Mouse (Mus musculus): Measurements from ENCODE around the gene Lemd1.
A peak's percentile ranks its signal among the peaks of the same experiment; 100 is the strongest.

Lemd1 gene

DNA sequence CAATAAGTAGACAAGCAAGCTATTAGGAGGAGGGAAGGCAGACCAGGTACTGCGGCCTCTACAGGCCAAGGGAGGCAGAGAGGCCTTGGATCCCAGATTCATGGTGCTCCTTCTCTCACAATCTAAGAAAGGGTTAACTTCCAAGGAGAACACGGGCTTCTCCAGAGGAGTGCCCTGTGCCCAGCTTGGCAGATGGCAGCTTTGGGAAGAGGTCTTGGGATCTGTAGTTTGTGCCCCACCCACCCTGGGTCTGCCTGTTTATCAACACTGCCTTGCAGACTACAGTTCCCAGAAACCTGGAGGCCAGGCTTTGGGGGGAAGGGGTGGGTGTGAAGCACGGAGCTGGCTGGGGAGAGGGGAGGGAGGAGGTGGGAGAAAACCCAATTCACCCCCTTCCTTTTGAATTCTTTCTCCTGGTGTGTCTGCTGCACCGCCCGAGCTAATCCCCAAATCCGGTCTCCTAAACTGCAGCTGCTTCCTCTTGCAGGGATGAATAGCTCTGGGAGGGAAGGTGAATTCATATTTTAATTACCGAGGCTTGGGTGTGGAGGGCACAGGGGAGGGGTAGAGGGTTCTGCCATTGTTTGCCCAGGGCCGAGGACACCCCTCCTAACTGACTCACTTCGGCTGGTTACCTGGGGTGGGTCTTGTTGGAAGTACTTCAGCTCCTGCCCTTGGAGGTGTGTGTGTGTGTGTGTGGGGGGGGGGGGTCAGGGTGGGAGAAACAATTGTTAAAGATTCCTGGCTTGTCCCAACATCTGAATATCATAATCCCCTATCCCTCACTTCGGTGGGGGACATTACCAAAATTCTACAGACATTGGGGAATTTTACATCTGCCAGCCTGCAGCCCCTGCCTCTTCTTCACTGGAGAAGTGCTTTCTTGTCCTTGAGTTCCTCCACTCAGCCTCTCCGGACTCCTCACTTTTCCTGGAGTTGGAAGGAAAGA, 9.6 kb downstream of the Lemd1 start:
- no peak for DNase-seq (ENCODE audit: low spot score in 2 of 2)

DNA sequence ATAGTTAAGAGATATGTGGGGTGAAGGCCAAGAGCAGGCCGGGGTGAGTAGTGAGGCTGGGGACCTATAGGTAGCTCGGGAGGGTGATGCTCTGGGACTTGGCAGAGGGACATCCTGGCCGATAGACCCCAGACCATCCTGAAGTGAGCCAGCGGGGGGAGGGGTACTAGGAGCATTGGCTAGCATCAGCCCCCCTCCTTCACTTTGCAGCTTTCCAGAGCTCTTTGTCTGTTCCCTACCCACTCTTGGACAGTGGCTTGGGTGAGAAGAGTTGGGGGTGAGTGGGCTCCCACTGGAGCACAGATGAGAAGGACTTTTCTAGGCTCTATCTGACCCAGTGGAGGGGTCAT, 10.3 kb downstream of the Lemd1 start:
- no peak for DNase-seq (ENCODE audit: low spot score in 2 of 2)

DNA sequence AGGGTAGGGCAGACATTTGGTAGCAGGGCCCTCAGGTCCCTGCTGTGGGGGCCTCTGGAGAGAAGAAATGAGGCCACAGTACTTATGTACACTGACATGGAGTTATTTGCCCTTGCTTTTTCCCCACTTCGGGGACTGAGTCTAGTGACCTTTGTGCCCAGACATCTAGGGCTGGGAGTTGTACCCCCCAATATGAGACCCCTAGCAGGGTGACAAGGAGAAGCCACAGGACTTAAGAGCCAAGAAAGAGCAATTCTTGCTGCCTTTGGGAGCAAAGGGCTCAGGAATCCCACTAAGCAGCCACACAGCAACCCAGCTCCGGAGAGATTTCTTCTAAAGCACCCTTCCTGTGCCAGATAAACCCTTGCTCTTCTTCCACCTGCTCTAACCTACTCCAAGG, 10.7 kb downstream of the Lemd1 start:
- no peak for DNase-seq (ENCODE audit: low spot score in 2 of 2)

DNA sequence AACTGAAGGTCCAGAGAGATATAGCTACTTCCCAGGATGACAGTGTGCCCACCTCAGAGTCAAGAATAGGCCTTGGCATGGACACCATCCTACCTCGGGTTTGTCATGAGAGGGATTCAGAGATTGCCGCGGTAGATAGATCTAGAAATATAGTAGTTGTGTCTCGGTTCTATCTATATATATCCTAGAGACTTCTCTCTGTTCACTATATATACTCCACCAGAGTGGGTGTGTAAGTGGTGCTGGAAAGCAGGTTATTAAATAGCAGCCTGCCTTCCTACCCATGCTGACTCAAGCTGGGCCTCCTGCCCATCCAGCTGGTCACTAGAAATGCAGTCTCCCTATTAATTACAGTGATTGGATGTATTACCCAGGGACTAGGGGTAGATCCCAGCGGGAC, 11.5 kb downstream of the Lemd1 start:
- DNase-seq (ENCODE audit: low spot score in 2 of 2): no peak

DNA sequence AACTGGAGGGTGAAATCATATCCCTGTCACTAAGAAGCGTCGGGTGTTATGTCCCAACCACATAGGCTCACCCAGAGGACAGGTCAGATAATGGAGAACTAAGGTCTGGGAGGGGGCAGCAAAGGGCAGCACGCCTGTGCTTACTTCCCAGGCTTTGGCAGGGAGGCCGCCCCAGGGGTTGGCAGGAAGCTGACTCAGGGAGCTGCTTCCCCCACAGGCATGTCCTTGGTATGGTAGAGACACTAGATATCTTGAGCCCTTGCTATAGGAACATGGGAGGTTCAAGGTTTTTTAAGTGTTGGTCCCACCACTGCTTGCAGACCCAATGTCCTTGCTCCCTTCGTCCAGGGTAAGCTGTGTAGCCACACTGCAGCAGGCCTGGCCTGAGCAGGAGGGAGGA, 14.7 kb downstream of the Lemd1 start:
- no peak for DNase-seq (ENCODE audit: low spot score in 2 of 2)

DNA sequence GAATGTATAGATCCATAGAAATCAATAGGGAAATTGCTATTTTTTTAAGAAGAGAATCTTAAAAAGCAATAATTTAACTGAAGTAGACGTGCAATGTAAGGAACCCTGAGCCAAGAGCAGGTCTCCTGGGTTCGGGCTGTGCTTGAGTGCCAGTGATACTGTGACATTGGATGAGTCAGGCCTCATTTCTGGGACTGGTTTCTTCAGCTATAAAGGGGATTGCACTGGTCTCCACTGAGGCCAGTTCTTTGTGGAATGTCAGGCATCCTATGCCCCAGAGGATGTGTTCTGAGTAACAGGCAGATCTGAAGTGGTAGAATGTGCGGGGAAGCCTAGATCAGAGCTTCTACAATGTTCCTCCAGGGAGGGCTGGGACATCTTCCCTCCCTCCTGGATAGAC, 15.6 kb downstream of the Lemd1 start:
- DNase-seq (ENCODE audit: low spot score in 2 of 2): no peak

DNA sequence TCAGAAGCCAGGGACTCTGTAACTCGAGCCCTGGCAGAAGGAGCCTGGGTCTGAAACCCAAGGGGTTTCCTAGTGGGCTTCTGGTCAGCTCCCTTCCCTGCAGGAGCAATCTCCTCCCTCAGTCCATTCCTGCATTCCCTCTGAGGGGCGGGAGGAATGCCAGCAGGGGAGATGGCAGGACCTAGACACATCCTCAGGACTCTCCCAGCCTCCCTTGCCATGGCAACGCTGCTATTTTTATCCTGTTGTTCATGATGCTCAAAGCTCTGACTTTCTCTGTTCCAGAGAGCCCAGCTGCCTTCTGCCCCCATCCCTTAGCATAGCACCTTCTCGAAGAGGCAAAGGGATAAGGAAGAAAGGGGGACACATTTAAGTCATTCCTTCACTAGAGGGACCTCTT, 16.9 kb downstream of the Lemd1 start:
- no peak for DNase-seq (ENCODE audit: low spot score in 2 of 2)

DNA sequence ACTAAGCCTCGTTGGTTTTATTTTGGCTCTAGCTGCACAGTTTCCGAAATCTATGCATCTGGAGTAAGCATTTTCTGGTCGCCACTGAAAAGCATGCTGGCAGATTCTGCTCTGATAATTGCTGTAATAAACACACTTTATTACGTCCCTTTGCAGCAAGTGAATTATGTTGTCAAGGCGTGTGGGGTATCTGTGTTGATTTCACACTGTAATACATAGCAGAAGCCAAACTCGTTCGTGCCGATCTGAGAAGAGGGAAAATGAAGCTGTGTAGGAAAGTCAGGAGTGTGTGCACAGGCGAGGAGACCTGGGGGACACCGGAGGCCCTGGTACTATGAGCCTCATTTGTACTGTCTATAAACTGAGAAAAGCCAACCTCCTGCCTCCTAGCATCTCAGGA, 18.2 kb downstream of the Lemd1 start:
- DNase-seq (ENCODE audit: low spot score in 2 of 2): no peak

DNA sequence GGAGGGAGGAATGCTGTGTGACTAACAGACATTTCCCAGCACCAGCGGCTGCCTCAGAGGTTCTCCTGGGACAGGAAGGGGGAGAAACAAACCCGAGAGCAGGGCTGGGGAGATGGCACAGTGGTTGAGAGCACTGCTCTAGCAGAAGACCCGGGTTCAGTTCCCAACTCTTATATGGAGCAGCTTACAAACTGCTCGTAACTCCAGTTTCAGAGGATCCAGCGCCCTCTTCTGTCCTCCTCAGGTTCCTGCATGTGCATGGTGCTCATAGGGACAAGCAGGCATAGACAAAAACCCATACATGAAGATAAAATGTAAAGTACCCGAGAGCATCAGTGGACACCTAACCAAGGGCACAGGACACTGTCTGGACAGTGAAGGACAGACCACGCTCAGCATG, 19.7 kb downstream of the Lemd1 start:
- no peak for DNase-seq (ENCODE audit: low spot score in 2 of 2)

DNA sequence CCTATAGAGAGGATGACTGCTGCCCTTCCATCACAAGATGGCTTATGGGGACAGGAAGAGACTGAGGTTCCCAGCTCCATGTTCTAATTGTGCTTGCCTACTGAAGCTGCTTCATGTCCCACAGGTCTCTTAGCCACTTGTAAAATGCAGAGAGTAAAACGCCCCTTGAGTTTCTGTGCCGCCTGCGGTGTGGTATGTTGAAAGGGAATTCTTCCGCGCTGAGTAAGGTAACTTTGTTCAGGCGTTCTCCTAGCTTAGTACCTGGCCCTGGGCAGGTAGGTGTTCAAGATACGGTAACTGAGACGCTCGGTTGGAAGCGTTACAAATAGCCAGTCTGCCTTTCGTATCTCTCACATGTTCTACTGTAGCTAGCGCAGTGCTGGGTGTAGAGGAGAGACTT, 20.4 kb downstream of the Lemd1 start:
- DNase-seq (ENCODE audit: low spot score in 2 of 2): no peak

DNA sequence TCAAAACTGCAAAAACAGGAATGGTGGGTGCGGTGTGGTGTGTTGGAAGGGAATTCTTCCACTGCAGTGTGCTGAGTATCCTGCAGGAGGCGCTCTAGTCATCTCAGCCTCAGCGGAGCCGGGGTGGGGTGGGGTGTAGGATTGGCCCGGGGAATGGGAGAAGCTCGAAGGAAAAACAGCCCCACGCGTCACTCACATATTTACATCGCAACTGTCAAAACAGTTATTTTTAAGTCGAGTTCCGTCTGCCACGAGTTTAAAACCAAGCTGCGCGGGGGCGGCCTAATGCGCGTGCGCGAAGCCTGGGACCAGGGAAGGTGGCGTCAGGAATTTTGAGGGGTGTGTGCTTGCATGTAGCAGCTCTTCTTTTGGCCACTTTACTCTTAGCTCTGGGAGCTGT, 21.0 kb downstream of the Lemd1 start:
- DNase-seq (ENCODE audit: low spot score in 2 of 2): peak in 1 of 2 experiments; percentile 43

DNA sequence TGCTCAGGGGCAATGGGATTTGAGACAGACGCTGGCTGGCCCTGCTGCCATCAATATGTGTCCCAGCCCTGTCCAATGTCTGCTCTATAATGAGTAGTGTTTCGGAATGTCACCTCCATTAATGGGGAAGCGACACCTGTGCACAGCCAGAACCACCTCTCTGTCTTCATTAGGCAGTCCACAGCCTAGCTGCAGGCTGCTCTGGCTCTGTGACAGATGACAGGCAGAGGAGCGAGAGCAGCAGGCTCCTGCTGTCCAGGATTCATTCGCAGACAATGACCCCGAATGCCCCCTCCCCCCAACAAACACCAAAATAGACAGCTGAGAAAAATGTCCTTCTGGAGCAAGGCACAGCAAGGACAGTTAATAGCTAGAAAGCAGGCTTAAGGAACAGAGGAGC, 21.8 kb downstream of the Lemd1 start:
- DNase-seq (ENCODE audit: low spot score in 2 of 2): no peak

DNA sequence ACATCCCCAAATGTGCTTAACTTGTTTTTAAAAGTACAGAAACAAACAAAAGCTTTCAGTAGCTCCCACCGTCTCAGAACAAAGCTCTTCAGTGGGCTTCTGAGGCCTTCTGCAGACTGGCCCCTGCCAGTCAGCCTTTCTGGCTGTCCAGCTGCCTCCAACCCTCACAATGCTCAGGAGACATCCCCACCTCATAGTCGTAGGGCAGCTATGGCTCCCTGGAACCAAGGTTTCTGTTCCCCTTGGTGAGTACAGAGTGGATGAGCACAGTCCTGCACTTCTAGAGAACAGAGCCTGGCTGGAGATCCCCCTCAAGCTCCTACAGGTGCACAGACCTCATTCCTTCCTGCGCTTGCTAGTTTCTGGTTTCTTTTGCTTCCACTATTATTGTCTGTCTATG, 25.0 kb downstream of the Lemd1 start:
- DNase-seq (ENCODE audit: low spot score in 2 of 2): no peak

DNA sequence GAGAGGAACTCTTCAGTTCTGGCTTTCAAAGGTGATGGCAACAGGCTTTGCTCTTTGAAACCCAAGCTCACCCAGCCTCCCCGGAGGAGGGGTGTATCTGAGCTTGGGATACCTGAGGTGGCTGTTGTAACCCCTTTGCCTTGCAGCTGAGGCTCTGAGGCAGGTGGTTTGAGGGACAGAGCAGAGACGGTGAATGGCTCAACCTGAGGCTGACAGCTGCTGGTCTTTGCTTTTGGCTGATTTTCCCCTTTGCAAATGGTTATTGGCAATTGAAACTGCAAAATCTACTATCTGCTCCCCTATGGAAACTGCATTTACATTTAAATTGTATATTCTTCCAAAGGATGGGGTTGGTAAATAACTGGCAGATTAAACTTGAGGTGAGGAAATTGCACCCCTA, 30.4 kb downstream of the Lemd1 start:
- no peak for DNase-seq (ENCODE audit: low spot score in 2 of 2)

DNA sequence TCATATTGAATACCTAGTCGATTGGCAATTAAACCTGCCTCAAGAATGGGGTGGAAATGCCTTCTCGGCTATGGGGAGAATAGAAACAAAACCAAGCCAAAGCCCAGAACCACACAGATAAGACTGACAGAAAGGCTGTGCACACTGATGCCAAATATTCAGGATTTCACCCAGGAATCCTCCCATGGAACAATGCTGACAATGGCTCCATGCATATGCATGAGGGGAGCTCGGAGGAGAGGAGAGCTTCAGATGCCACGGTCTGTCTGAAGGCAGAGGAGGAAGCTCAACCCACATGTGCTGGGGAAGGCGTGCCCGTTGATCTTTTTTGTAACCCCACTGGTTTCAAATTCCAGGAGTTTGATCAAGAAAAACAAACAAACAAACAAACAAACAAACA, 30.9 kb downstream of the Lemd1 start:
- DNase-seq (ENCODE audit: low spot score in 2 of 2): no peak

DNA sequence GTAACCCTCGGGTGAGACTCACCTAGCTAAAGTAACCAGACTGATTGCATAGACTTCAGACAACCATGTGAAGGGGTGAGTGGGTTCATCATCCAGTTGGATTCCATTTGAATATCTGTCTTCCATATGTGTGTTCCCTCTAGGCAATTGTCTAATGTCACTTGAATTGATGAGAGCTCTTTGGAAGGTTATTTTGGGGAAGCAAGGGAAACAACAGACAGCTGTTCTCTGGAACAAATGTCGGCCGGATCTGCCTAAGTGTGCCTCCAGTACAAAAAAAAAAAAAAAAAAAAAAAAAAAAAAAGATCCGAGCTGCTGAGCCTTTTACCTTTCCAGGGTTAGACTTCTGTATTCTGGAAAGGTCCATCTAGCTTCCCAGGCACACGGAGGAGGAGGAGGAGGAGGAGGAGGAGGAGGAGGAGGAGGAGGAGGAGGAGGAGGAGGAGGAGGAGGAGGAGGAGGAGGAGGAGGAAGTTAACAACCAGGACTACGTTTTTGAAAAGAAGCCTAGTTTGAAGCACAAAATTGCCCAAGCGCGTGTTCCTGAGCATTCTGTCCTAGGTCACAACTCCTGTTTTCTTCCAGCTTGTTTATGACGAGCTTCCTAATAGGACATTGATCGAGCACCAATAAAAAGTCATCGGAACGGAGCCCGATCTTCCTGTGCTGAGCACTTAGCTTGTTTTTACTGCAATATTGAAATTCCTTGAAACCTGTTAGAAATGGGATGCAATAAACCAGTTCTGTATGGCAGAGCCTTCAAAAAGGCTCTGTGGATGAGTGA, 35.3 kb downstream of the Lemd1 start:
- DNase-seq (ENCODE audit: low spot score in 2 of 2): no peak

DNA sequence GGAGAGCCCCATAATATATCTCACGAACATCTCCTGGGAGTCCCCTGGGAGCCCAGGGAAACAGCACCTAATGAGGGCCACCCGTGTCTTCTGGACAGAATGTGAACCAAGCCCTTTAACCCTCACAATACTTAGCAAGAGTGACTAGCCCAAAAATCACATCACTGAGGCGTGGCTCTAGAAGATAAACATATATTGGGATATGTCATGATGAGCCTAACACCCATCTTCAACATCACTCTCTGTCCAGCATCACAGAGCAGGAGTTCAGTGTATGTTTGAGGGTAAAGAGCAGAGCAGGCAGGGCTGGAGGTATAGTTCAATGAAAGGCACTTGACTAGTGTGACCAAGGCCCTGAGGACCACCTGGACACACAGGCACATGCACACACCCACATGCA, 38.4 kb downstream of the Lemd1 start, which contains the start of gene Gm10188:
Gene Gm10188 (minus strand): TSS at position 101 of the 400 bp plus-strand sequence.
- no peak for DNase-seq (ENCODE audit: low spot score in 2 of 2)

DNA sequence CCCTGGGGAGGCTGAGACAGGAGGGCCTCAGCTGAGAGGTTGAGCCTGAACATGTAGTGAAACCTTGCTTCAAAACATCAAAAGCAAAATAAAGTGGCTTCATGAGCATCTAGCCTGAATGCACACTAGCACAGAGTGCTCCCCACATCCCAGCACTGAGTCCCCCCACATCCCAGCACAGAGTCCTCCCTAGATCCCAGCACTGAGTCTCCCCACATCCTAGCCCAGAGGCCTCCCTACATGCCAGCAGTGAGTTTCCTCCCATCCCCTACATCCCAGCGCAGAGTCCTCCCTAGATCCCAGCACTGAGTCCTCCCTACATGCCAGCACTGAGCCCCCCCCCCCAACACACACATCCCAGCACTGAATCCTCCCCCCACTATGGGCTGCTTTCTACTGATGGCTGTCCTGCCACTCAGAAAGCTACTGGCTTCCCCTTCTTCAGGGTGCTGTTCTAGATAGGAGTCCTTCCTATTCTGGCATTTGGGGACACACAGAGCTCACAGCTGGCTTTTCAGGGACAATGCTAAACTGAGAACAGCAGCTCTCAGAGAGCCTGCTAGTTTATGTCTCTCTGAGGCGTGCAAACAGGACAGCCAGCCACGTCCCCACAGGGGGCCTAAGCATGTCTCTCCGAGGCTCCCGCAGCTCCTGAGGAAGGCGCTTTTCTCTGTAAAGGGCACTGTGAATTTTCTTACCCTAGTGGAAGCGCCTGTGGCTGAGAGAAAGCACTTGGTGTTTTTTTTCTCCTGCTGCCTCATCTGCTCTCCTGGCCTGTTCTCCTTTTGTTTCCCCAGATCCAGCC, 40.4 kb downstream of the Lemd1 start:
- no peak for DNase-seq (ENCODE audit: low spot score in 2 of 2)

DNA sequence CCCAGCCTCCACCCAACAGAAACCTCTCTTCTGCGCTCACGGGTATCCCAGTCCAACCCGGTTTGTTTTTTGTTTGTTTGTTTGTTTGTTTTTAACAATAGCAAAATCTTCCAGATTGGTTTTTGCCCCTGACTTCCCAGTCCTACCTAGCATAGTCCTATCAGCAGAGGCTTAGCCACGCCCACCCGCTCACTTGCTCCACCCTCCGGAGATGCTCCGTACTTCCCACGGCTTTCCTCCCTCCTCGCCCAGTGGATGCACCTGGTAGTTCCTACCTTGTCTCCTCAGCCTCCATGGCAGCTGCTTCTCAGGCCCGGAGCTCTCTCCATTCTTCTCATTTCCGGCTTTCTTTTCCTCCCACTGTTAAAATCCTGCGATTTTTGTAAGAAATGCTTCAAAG, 42.3 kb downstream of the Lemd1 start:
- peak in 1 of 2 experiments; percentile 12 for DNase-seq (ENCODE audit: low spot score in 2 of 2)

DNA sequence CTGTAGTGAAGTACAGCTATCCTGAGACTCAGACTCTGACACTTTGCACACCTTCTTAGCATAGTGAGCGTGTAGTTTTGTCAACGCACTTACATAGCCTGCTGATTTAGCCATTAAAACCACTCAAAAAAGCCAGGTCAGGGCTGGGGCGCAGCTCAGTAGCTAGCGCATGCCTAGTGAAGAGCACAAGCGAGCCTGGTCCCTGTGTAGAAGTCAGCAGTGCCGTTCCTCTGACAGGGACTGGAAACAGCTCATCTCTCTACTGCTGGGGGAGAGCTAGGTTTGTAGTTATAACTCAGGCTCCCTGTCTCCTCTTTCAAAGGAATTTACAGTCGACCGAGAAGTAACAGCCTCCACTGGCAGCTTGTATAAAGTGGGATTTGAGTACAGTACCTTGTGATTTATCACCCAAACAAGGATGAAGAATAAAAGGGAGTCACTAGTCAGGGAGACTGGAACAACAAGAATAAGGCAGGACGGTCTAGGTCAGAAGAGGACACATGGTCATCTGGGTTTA, 43.6 kb downstream of the Lemd1 start:
- no peak for DNase-seq (ENCODE audit: low spot score in 2 of 2)

DNA sequence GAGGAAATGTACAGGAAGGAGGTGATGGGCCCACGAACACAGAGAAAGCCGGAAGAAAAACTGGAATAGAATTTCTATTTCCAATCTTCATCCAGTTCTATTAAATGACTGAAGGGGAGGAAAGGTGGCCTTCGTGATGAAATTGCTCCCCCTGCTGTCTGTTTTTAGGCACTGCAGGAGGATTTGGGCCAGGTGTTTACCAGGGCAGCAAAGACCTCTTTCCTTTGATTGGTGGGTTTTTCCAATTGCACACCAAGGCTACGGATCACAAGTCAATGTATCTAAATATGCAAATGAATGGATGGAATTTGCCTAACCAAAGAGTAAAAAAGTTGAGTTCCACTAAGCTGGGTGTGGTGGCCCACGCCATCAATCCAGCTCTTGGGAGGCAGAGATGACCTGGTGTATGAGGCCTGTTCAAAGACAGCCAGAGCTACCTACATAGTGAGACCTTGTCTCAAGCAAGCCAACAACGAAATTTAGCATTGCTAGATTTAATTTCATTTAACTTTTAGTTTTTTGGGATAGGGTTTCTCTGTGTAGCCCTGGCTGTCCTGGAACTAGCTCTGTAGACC, 46.4 kb downstream of the Lemd1 start:
- DNase-seq (ENCODE audit: low spot score in 2 of 2): peak; percentile 26 to 36

DNA sequence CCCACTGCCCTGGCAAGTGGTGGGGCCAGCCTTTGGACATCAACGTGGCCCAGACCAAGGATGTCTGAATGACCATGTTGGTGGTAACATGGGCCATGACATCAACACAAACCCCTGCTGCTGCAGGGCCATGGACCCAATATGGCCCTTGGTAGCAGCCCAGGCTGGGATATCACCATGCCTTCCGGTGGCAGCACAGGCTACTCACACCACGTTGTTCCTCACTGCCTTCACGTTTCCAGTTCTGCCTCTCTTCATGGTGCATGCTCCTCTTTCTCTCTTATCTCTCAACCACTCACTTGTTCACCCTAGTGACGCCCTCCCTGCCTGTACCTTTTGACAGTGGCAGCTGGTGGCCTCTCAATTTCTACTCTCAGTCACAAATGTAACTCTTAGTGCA, 53.8 kb downstream of the Lemd1 start:
- DNase-seq (ENCODE audit: low spot score in 2 of 2): no peak
